Mouse (Mus musculus) kidney, adult 11 months (tissue): ENCODE data around the gene Ralgapa2.

Source experiments
- DNase-seq: peaks from one replicate; pipeline ENCODE4 v3.0.0; 2022

Gene Ralgapa2

DNA sequence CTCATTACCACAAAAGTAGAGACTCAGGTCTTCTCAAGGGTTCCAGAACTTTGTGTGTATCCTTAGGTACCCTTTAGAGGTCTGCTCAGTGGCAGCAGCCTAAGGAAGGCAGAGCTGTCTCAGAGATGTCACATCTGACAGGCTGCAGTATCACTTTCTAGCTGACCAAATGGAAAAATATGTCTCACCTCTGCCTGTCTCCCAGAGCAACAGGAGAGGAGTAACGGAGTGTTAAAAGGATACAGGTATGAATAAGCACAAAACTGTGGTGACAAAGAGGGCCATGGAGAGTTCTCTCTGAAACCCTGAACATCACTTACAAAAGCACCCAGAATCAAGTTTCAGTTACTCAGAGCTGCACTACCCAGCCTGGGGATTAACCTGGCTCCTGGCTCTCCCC lies 257.8 kb downstream of the Ralgapa2 start:
- no peak for DNase-seq

DNA sequence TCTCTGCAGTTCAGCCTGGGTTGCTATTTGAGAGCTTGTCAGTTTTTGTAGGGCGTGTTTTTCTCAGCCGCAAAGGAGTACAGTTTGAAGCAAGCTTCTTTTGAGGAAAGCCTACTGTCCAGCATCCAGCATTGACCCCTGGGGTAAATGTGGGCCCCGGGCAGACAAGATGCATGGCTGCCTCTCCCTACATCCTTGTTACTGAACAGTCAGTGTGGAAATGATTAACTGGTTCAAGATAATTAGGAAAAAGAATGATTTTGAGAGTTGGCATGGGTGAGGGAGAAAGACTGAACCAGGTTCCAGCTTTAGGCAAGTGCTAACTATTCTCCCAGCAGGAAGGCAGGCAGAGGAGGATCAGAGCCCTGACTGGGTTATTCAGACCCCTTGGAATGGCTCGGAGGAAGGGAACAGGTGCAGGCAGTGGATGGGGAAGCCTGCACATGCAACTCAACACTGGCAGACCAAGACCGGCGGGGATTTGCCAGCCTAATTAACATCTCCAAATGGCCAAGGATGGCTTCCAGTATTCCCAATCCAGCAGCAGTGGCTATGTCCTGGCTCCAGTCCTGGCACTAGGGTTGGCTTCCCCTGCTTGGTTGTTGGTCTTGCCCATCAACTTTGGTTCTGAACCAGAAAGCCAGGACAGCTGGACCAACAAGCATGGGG lies 261.8 kb downstream of the Ralgapa2 start:
- DNase-seq = no peak

DNA sequence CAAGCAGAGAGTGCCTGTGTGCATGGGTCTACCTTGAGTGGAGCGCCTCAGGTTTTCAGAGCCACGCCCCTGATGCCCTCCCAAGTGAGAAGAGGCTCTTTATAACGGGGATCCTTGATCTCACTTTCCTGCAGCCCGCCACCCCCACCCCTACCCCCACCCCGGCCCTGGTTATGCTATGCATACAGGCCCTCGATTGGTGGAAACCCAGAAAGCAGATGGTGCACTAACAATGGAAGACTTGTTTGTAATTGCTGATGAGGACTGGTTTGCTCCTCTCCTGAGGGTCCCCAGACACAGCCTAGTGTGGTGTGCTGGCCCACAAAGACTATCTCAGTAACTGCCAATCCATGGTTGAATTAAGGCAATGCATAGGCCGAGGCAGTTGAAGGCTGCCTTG lies 263.1 kb downstream of the Ralgapa2 start:
- no peak for DNase-seq

- DNase-seq = no peak
Measured at GRCm38 (mm10) chr2:146247576-146247975, 264.6 kb downstream of the Ralgapa2 start.

DNA sequence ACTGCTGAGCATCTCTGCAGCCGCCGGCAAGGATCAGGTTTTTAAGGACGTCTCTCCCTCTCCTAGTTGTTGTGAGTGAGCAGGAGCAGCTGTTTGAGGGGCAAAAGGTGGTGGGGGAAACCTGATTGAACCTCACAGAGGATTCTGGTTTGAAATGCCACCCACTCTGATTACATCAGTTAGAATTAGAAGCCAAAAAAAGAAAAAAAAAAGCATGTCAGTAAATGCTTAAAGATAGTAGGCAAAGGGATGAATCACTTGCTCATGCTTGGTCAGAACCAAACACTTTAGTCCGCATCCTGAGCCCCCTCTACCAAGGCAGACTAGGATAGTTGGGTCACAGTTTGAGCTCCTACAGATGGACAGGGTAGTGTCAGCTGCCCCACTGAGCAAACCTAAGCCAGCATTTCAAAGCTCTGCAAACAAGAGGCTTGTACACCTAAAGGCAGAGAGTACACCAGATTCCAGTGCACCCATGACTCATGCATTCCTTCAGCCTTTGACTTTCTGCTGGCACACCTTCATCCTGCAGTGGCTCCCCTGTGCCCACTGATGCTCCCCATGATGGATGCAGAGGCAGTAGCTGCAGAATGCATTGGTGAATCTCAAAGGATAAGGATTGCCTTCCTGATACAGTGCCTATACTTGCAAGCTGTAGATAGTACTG lies 265.6 kb downstream of the Ralgapa2 start:
- DNase-seq = no peak

- DNase-seq = no peak
Measured at GRCm38 (mm10) chr2:146245401-146245800, 266.7 kb downstream of the Ralgapa2 start.

DNA sequence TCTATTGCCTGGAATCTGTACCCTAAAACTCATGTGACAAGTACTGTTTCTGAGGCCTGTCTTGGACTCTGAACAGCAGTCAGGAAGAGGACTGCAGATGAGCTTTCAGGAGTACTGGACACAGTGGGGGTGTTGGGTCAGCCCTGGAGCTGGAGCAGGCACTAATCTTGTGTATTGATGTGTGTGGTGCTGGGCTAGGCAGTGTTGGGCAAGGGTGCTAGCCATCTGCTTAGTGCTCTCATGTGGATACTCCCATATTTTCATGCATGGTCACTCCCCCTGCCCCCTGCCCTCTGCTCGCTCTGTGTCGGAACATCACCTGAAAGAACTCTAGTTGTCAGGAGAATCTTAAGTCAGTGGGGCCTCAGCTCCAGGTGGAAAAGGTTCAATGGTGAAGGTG lies 268.1 kb downstream of the Ralgapa2 start:
- no peak for DNase-seq

GRCm38 (mm10) chr2:146239196-146239747 lies 272.9 kb downstream of the Ralgapa2 start:
- no peak for DNase-seq

GRCm38 (mm10) chr2:146231485-146231884 lies 280.7 kb downstream of the Ralgapa2 start:
- DNase-seq = no peak

GRCm38 (mm10) chr2:146228435-146228834 lies 283.7 kb downstream of the Ralgapa2 start:
- no peak for DNase-seq

GRCm38 (mm10) chr2:146227646-146228045 lies 284.5 kb downstream of the Ralgapa2 start:
- DNase-seq = no peak

DNA sequence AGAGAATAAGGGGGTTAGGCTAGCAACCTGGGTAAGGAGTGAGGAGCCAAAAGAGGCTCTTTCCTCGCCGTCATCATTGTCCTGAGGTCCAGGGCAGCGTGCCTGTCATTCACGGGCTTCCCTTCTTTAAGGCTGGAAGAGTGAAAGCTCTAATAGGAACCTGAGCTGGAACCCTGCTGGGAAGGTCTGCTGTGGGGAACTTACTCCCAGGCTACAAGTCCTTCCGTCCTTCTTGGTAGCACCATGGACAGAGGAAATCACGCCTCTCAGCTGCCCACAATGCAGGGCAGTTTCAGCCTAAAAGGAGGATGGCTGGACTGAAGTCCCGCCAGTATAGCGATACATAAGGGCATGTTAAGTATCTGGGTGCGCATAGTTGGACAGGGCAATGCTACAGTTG lies 285.7 kb downstream of the Ralgapa2 start:
- no peak for DNase-seq

GRCm38 (mm10) chr2:146225818-146226217 lies 286.3 kb downstream of the Ralgapa2 start:
- DNase-seq = no peak

- DNase-seq = no peak
Measured at GRCm38 (mm10) chr2:146224141-146224540, 288.0 kb downstream of the Ralgapa2 start.

DNA sequence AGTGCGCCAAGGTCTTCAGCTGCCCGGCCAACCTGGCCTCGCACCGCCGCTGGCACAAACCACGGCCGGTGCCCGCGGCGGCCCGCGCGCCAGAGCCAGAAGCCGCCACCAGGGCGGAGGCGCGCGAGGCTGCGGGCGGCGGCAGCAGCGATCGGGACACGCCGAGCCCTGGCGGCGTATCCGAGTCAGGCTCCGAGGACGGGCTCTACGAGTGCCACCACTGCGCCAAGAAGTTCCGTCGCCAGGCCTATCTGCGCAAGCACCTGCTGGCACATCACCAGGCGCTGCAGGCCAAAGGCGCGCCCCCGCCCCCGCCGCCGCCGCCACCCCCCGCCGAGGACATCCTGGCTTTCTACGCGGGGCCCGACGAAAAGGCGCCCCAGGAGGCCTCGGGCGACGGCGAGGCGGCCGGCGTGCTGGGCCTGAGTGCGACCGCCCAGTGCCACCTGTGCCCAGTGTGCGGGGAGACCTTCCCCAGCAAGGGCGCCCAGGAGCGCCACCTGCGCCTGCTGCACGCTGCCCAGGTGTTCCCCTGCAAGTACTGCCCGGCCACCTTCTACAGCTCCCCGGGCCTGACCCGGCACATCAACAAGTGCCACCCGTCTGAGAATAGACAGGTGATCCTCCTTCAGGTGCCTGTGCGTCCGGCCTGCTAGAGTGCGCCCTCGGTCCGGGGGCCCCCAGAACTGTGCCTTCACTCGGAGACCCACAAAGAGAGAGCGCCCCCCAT lies 288.8 kb downstream of the Ralgapa2 start:
- no peak for DNase-seq

DNA sequence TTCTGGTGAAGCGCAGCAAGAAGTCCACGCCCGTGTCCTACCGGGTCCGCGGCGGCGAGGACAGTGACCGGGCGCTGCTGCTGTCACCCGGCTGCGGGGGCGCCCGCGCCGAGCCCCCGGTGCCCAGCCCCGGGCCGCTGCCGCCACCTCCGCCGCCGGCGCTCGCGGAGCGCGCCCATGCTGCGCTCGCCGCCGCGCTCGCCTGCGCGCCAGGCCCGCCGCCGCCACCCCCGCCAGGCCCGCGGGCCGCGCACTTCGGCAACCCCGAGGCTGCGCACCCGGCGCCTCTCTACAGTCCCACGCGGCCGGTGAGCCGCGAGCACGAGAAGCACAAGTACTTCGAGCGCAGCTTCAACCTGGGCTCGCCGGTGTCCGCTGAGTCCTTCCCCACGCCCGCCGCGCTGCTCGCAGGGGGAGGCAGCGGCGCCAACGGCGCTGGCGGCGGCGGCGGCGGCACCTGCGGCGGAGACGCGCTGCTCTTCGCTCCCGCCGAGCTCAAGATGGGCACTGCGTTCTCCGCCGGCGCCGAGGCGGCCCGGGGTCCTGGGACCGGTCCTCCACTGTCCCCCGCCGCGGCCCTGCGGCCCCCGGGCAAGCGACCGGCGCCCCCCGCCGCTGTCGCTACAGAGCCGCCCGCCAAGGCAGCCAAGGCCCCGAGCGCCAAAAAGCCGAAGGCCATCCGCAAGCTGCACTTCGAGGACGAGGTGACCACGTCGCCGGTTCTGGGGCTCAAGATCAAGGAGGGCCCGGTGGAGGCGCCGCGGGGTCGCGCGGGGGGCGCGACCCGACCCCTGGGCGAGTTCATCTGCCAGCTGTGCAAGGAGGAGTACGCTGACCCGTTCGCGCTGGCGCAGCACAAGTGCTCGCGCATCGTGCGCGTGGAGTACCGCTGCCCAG lies 289.6 kb downstream of the Ralgapa2 start:
- DNase-seq = no peak

- DNase-seq = no peak
Measured at GRCm38 (mm10) chr2:146221929-146222278, 290.2 kb downstream of the Ralgapa2 start.

GRCm38 (mm10) chr2:146221076-146221928 lies 290.8 kb downstream of the Ralgapa2 start, which contains the start of gene Insm1:
TSS of gene Insm1 (plus strand) at chr2:146221921.
- no peak for DNase-seq

DNA sequence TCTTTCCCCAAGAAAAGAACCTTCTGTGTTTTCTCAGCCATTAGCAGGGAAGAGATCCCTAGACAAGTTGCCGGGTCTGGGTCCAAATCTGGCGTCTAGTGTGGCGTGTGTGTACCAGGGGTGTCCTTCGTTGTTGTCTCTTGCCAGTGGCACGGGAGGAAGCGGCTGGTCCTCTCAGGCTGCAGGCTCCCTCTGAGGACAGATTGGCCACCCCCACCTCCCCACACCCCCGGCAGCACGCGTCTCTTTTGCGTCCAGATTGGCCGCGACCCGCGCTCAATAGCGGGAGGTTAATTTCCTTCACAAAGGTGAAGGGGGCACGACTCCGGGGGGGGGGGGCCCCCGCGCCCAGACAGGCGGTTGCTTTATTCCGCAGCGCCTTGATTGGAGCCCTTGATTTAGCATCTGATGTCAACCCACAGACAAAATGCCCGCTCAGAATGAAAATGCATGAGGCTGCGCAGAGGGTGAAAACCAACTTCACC lies 291.5 kb downstream of the Ralgapa2 start:
- no peak for DNase-seq

GRCm38 (mm10) chr2:146219791-146220190 lies 292.4 kb downstream of the Ralgapa2 start:
- no peak for DNase-seq

DNA sequence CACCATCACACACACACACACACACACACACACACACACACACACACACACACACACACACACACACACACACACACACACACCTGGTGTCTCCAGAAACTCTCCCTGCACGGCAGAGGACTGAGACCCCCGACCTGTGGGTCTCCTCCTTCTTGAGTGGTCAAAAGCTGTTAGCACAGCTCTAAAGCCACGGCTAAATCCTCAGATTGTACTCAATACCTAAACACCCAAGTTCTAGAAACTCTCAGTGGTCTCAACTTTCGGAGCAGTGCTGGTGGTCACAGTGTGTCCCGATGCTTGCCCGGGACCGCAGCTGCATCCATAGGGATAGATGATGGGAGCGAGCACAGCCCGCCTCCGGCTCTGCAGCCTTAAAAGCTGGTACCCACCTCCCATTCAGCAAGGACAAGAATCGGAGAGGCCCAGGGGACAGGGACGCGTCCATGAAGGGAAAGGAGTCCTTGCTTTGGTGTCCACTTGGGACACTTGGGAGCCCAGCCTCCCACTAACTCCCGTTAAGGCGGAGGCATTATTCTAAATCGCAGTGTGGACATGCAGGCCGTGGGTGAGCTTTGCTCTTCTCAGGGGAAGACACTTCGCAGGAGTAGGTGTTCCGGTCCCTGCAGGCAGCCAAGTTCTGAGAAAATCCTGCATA lies 293.1 kb downstream of the Ralgapa2 start:
- DNase-seq = no peak
